Mouse (Mus musculus) B cell, adult 2 months (primary cell): ENCODE results near the gene Stab2.

ENCODE experiments used
- DNase-seq, 2 experiments: peaks; one replicate each; pipeline ENCODE4 v3.0.0; 2022

Gene Stab2

DNA sequence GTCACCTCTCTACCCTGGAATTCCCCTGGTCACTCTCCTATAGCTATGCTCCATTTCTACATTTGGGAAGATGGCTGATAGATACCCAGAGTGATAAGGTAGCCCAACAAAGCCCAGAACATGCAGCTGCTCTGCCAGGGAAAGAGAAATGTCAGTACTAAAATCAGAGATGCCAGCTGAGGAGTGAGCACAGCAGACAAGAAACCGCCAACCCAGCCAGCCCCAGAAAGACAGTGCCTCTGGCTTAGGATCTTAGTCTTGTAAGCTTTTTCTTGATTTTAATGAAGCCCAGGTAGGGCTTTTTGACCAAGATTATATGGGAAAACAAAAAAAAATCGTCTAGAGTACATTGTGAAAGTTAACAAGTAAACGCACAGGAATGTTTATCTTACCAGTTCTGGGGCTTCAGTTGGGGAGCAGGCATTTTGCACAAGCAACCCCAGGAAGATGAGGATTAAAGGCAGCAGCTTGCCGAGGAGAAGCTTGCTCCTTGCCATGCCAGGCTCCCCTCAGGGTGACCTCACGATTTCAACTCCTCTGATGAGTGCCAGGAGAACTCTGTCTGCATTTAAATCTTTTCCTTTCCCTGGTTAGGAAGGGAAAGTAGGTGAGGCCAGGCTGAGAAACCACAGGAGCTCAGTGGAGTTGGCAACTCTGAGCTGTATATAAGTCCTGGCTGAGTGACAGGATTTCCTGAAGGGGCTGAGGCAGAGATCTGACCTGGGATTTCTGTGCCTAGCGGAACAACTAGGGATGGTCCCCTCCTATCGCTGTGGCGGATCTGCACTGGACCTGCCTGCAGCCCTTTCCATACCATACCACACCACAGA lies at the start of gene Stab2:
Gene Stab2, minus strand, starts transcription at position 641 of the 830 bp plus-strand sequence.
- DNase-seq: no peak

DNA sequence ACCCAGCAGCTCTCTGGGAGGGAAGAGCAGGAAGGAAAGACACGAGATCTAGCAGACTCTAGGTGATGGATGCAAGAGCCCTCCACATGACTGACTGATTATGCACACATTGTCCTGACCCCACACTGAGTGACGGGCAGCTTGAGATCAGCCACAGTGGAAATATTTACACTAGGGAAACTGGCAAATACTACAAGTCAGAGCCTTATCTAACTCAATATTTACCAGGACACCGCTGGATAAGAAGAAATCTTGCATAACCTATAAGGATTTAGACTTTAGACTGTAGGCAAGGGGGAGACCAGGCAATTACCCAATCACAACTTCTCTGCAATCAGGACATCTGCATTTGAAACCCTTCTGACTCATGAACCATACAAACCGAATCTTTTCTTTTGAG lies 43.9 kb upstream of the Stab2 start:
- no peak for DNase-seq

GRCm38 (mm10) chr10:87049179-87049578 lies 41.4 kb upstream of the Stab2 start:
- DNase-seq: no peak

DNA sequence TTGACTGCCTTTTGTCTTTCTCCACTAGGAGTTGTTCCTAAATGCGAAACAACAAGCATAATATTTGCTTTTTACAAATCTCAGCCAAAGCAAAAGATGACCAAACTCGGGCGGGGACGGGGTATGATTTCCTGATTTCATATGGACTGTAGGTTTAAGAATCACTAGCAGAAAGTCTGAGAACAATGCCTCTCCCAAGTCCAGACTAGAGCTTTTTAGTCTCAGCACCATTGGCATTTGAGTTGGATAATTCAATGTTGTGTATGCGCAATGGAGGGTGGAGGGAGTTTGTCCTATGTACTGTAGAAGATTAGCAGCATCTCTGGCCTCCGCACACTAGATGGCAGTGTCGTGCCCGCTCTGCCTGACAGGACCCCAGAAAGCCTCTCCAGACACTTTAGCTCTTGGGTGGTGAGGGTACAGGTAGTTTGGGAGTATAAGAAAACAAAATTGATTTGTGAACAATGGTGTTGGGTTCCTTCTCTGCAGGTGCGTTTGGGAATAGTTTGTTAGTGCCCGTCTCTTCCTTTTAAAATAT lies 39.2 kb upstream of the Stab2 start:
- peak; percentile 31 to 40 for DNase-seq

DNA sequence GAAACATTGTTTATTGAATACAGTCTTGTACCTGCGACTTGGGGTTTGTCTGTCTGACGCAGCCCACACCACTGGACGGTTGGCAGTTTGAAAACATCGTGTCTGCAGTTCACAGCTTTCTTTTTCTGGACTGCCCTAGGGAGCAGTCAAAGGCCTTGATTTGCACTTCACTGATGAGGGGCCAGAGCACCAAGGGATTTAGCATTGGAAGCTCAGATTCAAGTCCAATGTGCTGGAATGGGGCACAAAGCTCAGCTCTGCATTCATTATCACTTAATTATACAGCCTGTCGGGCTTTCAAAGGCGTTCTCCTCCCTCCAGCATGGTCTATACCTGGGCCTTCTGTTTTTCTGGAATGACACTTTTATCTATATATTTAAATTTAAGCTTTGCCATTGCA lies 38.6 kb upstream of the Stab2 start:
- no peak for DNase-seq

DNA sequence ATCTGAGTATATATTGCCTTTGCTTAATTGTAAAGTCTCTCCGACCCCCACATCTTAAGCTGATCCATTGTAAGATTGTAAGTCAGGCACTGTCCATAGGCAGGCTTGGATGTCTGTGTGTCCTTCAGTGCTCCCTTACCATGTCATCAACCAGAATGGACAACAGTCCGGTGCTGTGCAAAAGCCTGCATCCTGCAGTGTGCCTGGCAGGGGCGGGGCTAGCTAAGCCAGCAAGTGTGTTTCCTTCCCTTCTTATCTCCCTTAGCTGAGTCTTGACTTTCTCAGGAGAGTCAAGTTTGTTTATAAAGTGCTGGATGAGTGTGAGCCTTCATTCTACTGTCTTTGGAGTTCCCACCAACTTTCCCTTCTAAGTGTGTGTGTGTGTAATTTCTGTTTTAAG lies 37.4 kb upstream of the Stab2 start:
- DNase-seq: no peak

- no peak for DNase-seq
These were observed 33.4 kb upstream of the Stab2 start for GRCm38 (mm10) chr10:87041265-87041664.

DNA sequence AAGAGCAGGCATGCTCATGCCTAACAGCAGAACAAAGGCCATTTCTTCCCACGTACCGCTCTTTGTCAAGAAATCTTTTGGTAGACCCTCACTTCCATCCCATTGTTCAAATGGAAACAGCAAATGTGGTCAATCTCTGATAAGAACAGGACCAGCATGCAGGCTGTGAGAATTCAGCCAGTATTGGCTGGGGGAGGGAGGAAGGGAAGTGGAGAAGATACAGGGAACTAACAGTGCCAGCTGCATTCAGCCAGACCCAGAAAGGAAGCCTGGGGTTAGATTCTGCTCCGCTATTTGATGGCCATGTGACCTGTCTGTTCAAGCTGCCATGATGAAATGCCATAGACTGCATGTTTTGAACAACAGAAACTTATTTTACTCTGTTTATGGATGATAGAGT lies 32.0 kb upstream of the Stab2 start:
- DNase-seq: no peak

DNA sequence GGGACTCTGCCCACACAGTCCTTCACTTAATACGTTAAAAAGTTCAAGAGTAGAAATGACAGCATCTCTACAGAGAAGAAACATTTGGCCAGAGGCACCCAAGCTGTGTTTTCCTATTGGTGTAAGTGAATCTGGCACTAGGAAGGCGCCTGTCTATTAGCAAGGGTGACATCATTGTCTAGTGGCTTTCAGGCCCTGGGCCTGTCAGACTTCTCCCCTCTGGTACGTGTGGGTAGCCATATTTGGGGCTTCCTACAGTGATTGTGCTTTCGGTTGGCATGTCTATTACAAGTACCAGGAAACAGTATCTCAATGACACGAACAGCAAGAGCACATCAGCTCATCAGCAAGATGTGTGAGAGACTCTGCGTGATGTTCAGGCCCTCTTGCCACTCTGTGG lies 31.5 kb upstream of the Stab2 start:
- DNase-seq: no peak

- no peak for DNase-seq
These were observed 29.2 kb upstream of the Stab2 start for GRCm38 (mm10) chr10:87037062-87037461.

- DNase-seq: no peak
These were observed 28.5 kb upstream of the Stab2 start for GRCm38 (mm10) chr10:87036271-87036703.

DNA sequence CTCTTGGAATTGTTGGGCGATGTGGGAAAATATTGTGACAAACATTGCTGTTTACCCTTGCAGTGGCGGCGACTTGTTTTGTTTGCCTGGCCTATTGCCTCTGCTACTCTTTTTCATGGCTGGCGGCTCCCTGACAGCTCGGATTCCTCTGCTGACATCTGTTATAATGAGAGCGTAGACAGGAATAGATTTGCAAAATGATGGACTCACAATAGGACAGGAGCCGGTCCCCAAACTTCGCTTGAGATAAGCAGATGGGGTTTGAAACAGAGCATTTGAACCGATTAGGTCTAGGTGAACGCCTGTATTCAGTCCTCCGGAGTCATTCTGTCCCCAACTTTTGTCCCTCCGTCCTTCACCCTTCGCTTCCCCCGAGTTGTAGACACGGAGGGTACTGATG lies 28.0 kb upstream of the Stab2 start:
- no peak for DNase-seq

GRCm38 (mm10) chr10:87032768-87033167 lies 24.9 kb upstream of the Stab2 start:
- no peak for DNase-seq

- peak; percentile 85 to 88 for DNase-seq
These were observed 17.1 kb upstream of the Stab2 start for GRCm38 (mm10) chr10:87024884-87025283.

DNA sequence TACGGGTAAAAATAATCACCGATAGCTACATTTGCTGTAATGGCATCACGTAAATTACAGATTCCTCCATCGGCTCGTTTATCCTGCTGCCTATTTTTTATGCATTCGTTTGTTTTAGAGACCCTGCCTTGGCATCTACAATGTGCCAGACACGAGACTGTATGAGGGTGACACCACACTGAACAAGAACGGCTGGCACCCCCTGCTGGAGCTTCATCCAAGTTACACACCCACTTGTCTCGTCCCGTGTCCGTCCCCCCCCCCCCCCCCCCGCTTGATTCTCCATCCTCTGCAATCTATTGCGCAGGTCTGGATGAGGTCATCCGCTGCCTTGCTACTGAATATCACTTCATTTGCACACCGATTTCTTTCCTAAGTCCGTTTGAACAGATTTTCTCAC lies 12.9 kb upstream of the Stab2 start:
- DNase-seq: peak; percentile 37 to 42

- no peak for DNase-seq
These were observed 11.1 kb upstream of the Stab2 start for GRCm38 (mm10) chr10:87018876-87019275.

DNA sequence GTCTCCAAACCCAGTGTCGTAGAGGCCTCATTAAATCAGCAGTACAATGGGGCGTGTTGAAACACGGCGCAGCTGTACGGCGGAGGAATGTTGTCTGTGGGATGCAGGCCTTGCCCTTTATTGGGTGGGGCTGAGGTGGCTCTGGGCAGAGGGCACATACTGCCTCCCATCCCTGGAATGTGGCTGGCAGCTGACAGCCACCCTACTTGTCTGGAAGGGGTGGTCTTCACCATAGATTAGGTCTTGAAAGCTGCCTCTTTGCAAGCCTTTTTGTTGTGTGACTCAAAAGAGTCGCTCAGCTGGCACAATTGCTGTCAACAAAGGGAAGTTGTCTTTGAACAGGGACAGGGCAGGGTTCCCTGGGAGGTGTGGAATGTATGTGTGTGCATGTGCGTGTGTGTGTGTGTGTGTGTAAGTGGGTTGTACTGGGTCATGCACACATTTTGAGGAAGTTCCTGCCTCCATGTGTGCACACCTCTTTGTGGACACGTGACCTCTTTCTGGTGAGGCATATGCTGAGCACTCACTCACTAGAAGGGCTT lies 8.4 kb upstream of the Stab2 start:
- no peak for DNase-seq

DNA sequence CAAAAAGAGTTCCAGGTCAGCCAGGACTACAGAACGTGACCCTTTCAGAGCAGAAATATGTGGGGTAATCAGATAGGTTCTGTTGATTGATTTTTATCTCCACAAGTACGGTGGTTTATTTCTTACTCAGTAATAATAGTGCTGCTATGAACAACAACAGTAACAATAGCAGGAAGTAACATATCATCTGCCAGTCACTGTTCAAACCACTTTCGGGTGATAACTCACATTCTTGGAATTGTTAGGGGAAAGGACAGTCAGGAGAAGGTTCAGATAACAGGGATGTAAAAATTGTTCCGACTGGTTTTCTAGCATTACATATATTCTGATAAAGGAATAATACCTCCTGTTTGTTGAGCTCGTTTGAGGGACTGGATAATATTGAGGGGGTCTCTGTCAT lies 7.6 kb upstream of the Stab2 start:
- no peak for DNase-seq

DNA sequence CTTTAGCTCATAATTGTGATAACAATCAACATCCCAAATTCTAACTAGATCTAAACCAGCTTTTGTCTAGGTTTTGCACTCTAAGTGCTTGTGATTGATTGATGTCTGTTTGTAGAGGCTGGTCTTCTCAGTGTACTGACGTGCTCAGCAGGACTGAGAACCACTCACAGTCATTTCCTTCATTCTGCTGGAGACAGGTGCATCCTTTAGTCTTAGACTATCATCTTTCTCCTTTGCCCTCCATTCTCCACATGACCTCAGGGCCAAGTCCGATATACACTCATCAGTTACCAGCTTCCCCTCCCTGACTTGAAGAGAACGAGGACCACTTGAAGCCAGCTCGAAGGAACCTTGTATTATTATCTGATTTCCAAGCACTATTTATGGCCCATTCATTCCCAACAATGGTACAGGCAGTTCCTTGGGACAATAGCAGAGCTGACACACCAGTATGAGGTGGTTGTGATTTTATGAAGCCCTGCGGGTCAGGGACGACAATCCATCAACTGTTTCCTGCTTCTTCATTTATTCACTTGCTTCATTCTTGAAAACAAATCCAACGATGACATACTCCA lies 6.7 kb upstream of the Stab2 start:
- DNase-seq: no peak

DNA sequence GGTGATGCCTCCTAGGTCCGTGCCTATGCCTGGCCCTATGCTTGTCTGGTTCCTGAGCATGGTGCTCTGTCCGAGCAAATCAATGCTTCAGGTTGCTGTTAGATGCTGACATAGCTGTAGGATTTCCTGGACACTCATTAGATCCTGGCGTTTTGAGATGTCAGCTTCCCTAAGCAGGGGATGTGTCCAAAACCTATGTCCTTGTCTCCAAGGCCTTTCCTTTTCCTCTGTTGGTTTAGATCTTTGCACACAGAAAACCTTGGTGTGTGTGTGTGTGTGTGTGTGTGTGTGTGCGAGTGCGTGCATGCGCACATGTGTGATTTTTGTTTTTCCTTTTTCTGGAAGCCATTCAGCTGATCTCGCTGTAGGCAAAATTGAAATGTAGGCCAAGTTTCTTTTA lies 4.3 kb upstream of the Stab2 start:
- DNase-seq: no peak

- DNase-seq: no peak
These were observed 332 bp upstream of the Stab2 start for GRCm38 (mm10) chr10:87008215-87008499.

GRCm38 (mm10) chr10:86992238-86992976 lies 15.4 kb downstream of the Stab2 start:
- no peak for DNase-seq

DNA sequence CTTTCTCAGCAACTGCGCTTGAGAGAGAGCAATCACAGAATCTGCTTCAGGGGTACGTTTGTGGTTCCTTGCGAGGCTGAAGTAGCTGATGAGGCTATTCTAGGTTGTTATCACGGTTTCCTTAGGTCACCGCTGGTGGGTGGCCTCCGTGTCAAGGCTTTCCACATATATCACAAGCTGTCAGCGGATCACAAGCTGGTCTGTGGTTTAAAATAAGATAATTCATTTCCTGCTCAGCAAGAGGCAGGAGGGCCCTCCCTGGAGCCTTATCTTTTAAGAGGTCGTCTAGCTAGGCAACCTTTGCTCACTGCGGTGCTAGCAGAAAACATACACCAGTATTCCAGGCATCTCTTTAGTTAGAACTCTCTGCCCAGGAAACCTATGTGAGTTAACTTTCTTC lies 17.2 kb downstream of the Stab2 start:
- no peak for DNase-seq

GRCm38 (mm10) chr10:86989838-86990237 lies 18.0 kb downstream of the Stab2 start:
- DNase-seq: no peak
